Mouse (Mus musculus) heart, embryonic 15.5 days (tissue): Measurements from ENCODE around the gene Ppp2r5e. TPM values are rescaled to one million over a fixed set of nuclear protein-coding genes. Genes with fewer than 3 reads are reported as not detected.
"Not testable (repeated sequence)": the region's sequence is repeated elsewhere in the genome, so short reads cannot be mapped to it uniquely, and the experiment has no call there.

ENCODE experiments used
- ATAC-seq: fragments of 200-750 bp; cut with Nextera tagmentation; replicated peaks from 2 replicates; pipeline ENCODE4 v1.8.0; 2017; ENCODE audit warnings: low read depth, moderate TSS enrichment; ENCODE audit not compliant: insufficient number of reproducible peaks, insufficient read depth, low FRiP score
- H3K27ac ChIP-seq: fragments of 300-500 bp; sonication (generic); 2 replicates; pipeline ENCODE4 v1.5.1; 2015; ENCODE audit warnings: mild to moderate bottlenecking, inconsistent platforms
- H3K27me3 ChIP-seq: fragments of 300-500 bp; sonication (generic); 2 replicates; pipeline ENCODE4 v1.6.1; 2015; ENCODE audit warnings: inconsistent platforms
- H3K36me3 ChIP-seq: fragments of 300-500 bp; sonication (generic); 2 replicates; pipeline ENCODE4 v1.6.1; 2015; ENCODE audit warnings: mild to moderate bottlenecking, inconsistent platforms
- H3K4me1 ChIP-seq: fragments of 300-500 bp; sonication (generic); replicated peaks from 2 replicates; pipeline ENCODE4 v1.6.1; 2015; ENCODE audit warnings: inconsistent platforms
- H3K4me2 ChIP-seq: fragments of 300-500 bp; sonication (generic); 2 replicates; pipeline ENCODE4 v1.6.1; 2015; ENCODE audit warnings: inconsistent platforms, mild to moderate bottlenecking, moderate library complexity
- H3K4me3 ChIP-seq: fragments of 300-500 bp; sonication (generic); 2 replicates; pipeline ENCODE4 v1.5.1; 2015; ENCODE audit warnings: mild to moderate bottlenecking, inconsistent platforms
- H3K9ac ChIP-seq: fragments of 300-500 bp; sonication (generic); 2 replicates; pipeline ENCODE4 v1.6.1; 2015; ENCODE audit warnings: mild to moderate bottlenecking, inconsistent platforms
- H3K9me3 ChIP-seq: fragments of 300-500 bp; sonication (generic); replicated peaks from 2 replicates; pipeline ENCODE4 v1.6.1; 2016; ENCODE audit warnings: inconsistent platforms
- WGBS: fragments of 180-500 bp; shearing (Covaris S2); methylation state at CpG from one replicate; pipeline ENCODE4 v1.1.7; 2015; ENCODE audit warnings: mixed read lengths; 5-methylcytosine and 5-hydroxymethylcytosine counted together
- polyA plus RNA-seq: library from polyadenylated mRNA; unstranded; fragments of >200 nt; fragmentation: Nextera tagmentation; extraction: Ambion mirVana; gene quantifications from 2 replicates; pipeline ENCODE4 v1.2.1, GENCODE M21; 2015

The Ppp2r5e gene
- polyA plus RNA-seq, 1 experiment from 2014 or later = 11.4 TPM

GRCm38 (mm10) chr12:75460561-75460960 is 135.5 kb downstream of the Ppp2r5e start:
- H3K9ac ChIP-seq = no peak overlapping the region
- H3K27ac ChIP-seq = peak overlapping the region; percentile 24; the same call in 1 of the 2 replicates
- H3K9me3 ChIP-seq = no peaks in the 10 kb centered on the region
- no peaks in the 10 kb centered on the region for H3K27me3 ChIP-seq
- H3K4me3 ChIP-seq = no peak overlapping the region
- peaks cover 8% of the 10 kb centered on the region for H3K4me1 ChIP-seq
- peaks cover 35% of the 10 kb centered on the region for H3K36me3 ChIP-seq
- H3K4me2 ChIP-seq = no peak overlapping the region
- WGBS = 71% methylated on average over 5 of the region's 5 CpGs
- ATAC-seq = no peak

- Histone ChIP-seq H3K27ac (no peak overlapping the region), H3K4me2 (no peak overlapping the region), H3K9me3 (no peaks in the 10 kb centered on the region), H3K27me3 (no peaks in the 10 kb centered on the region), H3K9ac (no peak overlapping the region), H3K36me3 (peaks cover 34% of the 10 kb centered on the region), H3K4me3 (no peak overlapping the region), H3K4me1 (peaks cover 8% of the 10 kb centered on the region)
- no peak for ATAC-seq
- 83% methylated on average over 5 of the region's 5 CpGs for WGBS
Observed at GRCm38 (mm10) chr12:75459656-75460055, 136.4 kb downstream of the Ppp2r5e start.

DNA sequence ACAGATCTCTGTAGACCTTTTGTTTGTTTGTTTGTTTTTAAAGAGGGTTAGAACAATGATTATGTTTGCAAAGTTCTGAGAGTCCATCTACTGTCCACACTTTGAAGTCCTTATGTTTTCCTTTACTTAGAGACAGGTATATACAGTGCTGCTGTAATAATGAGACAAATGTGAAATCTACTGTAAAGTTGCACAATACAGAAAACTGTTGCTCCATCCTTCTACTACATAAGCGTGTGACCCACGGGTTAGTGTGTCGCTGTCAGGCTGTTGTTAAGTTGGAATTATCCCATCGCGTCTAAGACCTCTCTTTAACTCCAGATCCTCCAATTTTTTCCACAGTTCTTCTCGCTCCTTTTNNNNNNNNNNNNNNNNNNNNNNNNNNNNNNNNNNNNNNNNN is 142.6 kb downstream of the Ppp2r5e start:
- no peak overlapping the region for H3K4me3 ChIP-seq
- 93% methylated on average over 6 of the region's 6 CpGs for WGBS
- H3K9me3 ChIP-seq = no peaks in the 10 kb centered on the region
- H3K4me2 ChIP-seq = no peak overlapping the region
- H3K4me1 ChIP-seq = no peaks in the 10 kb centered on the region
- ATAC-seq = no peak
- no peaks in the 10 kb centered on the region for H3K27me3 ChIP-seq
- H3K36me3 ChIP-seq = peaks cover 30% of the 10 kb centered on the region
- H3K9ac ChIP-seq = no peak overlapping the region
- no peak overlapping the region for H3K27ac ChIP-seq

DNA sequence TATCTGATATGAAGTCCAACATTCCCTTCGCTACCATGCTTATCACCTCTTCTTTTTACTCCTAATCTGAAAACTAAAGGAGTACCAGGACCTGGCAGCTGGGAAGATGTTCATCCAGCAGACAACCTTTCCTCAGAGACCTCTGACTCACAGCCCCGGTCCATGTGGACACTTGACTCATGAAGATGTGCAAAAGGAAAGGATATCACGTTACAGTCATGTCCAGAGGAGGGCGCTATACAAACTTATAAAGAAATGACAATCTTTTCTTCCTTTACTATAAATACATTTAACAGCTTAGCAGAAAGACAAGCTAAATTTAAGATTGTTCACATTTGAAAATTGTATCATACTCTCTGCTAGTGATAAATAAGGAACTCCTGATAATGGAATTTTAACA is 143.0 kb downstream of the Ppp2r5e start:
- H3K27me3 ChIP-seq = no peaks in the 10 kb centered on the region
- no peak for ATAC-seq
- H3K4me2 ChIP-seq = no peak overlapping the region
- H3K36me3 ChIP-seq = peaks cover 27% of the 10 kb centered on the region
- H3K9ac ChIP-seq = no peak overlapping the region
- no peaks in the 10 kb centered on the region for H3K9me3 ChIP-seq
- 77% methylated on average over 4 of the region's 4 CpGs for WGBS
- no peak overlapping the region for H3K27ac ChIP-seq
- no peaks in the 10 kb centered on the region for H3K4me1 ChIP-seq
- H3K4me3 ChIP-seq = no peak overlapping the region

DNA sequence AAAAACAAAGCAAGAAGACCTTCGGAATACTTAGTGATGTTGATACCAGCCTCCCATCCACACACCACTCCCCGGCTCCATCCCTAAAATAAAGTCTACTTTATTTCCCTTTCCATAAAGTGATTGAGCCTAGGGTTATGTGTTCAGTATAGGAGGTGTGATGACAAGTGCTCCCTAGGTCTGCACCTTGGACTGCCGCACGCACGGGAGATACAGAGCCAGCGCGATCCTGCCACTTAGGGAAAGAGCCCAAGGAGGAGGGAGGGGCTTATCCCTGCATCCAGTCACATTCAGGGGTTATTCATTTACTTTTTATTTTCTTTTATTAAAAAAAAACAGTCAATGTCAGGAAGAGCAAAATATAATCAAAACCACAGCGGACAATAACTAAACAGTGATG is 145.5 kb downstream of the Ppp2r5e start:
- no peak for ATAC-seq
- H3K4me2 ChIP-seq = no peak overlapping the region
- 85% methylated on average over 8 of the region's 8 CpGs for WGBS
- H3K36me3 ChIP-seq = peaks cover 27% of the 10 kb centered on the region
- no peaks in the 10 kb centered on the region for H3K4me1 ChIP-seq
- H3K9me3 ChIP-seq = no peaks in the 10 kb centered on the region
- H3K9ac ChIP-seq = no peak overlapping the region
- H3K27ac ChIP-seq = no peak overlapping the region
- H3K4me3 ChIP-seq = no peak overlapping the region
- no peaks in the 10 kb centered on the region for H3K27me3 ChIP-seq

GRCm38 (mm10) chr12:75450011-75450410 is 146.0 kb downstream of the Ppp2r5e start:
- Histone ChIP-seq H3K9ac (no peak overlapping the region), H3K4me3 (no peak overlapping the region), H3K4me1 (no peaks in the 10 kb centered on the region), H3K9me3 (no peaks in the 10 kb centered on the region), H3K27me3 (no peaks in the 10 kb centered on the region), H3K4me2 (no peak overlapping the region), H3K36me3 (peaks cover 27% of the 10 kb centered on the region), H3K27ac (no peak overlapping the region)
- 76% methylated on average over 14 of the region's 14 CpGs for WGBS
- ATAC-seq = no peak

DNA sequence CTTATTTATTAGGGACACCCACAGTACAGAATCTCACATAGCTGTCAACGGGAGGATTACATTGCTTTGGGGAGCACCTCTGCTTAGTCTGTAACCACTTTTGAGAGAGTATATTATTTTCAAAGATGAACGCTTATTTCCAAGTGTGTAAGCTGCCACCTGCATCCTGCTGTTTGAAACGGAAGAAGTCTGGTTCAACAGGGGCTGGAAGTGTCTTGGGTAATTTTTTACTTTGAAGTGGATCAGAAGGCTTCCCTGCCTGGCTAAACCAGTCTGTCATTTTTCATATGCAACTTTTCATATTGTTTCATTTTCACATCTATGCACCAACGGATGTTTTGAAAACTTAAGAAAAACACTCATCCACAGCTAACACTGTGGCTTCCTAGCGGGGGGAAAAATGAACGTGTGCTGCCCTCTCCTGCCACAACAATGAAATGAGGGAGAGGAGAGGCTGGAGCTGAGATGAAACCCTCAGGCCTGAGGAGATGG is 146.5 kb downstream of the Ppp2r5e start:
- 54% methylated on average over 6 of the region's 6 CpGs for WGBS
- H3K9ac ChIP-seq = no peak overlapping the region
- peaks cover under 1% of the 10 kb centered on the region; the same call in 1 of the 2 replicates for H3K4me1 ChIP-seq
- no peaks in the 10 kb centered on the region for H3K27me3 ChIP-seq
- ATAC-seq = no peak
- H3K36me3 ChIP-seq = peaks cover 23% of the 10 kb centered on the region
- no peak overlapping the region for H3K4me3 ChIP-seq
- no peak overlapping the region for H3K4me2 ChIP-seq
- no peaks in the 10 kb centered on the region for H3K9me3 ChIP-seq
- H3K27ac ChIP-seq = no peak overlapping the region

- no peak for ATAC-seq
- Histone ChIP-seq H3K9me3 (no peaks in the 10 kb centered on the region), H3K4me3 (no peak overlapping the region), H3K27me3 (no peaks in the 10 kb centered on the region), H3K36me3 (peaks cover 22% of the 10 kb centered on the region), H3K4me1 (peaks cover 6% of the 10 kb centered on the region), H3K4me2 (no peak overlapping the region), H3K27ac (no peak overlapping the region), H3K9ac (no peak overlapping the region)
- WGBS = 59% methylated on average over 5 of the region's 5 CpGs
Observed at GRCm38 (mm10) chr12:75448921-75449320, 147.1 kb downstream of the Ppp2r5e start.

GRCm38 (mm10) chr12:75446245-75446644 is 149.8 kb downstream of the Ppp2r5e start:
- H3K4me2 ChIP-seq = no peak overlapping the region
- no peaks in the 10 kb centered on the region for H3K27me3 ChIP-seq
- no peaks in the 10 kb centered on the region for H3K9me3 ChIP-seq
- no peaks in the 10 kb centered on the region for H3K36me3 ChIP-seq
- ATAC-seq = no peak
- H3K4me3 ChIP-seq = no peak overlapping the region
- H3K4me1 ChIP-seq = peaks cover 9% of the 10 kb centered on the region
- no peak overlapping the region for H3K9ac ChIP-seq
- H3K27ac ChIP-seq = no peak overlapping the region
- 76% methylated on average over 7 of the region's 7 CpGs for WGBS

DNA sequence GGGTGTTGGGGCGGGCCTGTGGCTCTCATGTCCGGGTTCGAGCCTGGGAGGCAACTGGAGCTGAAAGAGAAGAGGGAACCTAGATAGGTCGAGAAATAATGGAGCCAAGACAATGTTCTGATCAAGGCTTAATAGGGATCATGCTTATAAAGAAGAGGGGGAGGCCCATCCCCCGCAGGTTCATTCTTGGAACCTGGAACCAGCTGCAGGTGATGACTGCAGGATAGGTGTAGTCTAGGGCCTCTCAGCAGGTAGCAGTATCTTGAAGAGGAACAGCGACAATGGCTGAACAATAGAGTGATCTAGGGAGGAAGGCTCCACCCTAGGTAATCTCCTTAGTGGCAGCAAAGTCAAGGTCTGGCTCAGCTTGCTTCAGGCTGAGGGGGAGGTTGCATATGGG is 163.6 kb downstream of the Ppp2r5e start:
- not testable (repeated sequence) for H3K36me3 ChIP-seq, H3K4me2 ChIP-seq, H3K27ac ChIP-seq, H3K9ac ChIP-seq, H3K4me1 ChIP-seq, H3K27me3 ChIP-seq, ATAC-seq, H3K4me3 ChIP-seq, H3K9me3 ChIP-seq
- 78% methylated on average over 6 of the region's 6 CpGs for WGBS

GRCm38 (mm10) chr12:75429685-75430396 is 166.2 kb downstream of the Ppp2r5e start:
- Histone ChIP-seq H3K4me3 (no peak overlapping the region), H3K27me3 (no peaks in the 10 kb centered on the region), H3K27ac (no peak overlapping the region), H3K9me3 (no peaks in the 10 kb centered on the region), H3K9ac (no peak overlapping the region), H3K4me2 (no peak overlapping the region), H3K36me3 (no peaks in the 10 kb centered on the region), H3K4me1 (no peaks in the 10 kb centered on the region)
- ATAC-seq = no peak
- WGBS = 90% methylated on average over 1 of the region's 1 CpGs

- ATAC-seq = no peak
- Histone ChIP-seq H3K36me3 (no peaks in the 10 kb centered on the region), H3K9ac (no peak overlapping the region), H3K4me1 (no peaks in the 10 kb centered on the region), H3K4me3 (no peak overlapping the region), H3K9me3 (no peaks in the 10 kb centered on the region), H3K4me2 (no peak overlapping the region), H3K27ac (no peak overlapping the region), H3K27me3 (no peaks in the 10 kb centered on the region)
- WGBS = 82% methylated on average over 6 of the region's 6 CpGs
Observed at GRCm38 (mm10) chr12:75428719-75429118, 167.3 kb downstream of the Ppp2r5e start.
